Mouse (Mus musculus) cerebellum, postnatal 10 days (tissue): ENCODE results near the gene Hist1h2bk.

Experiments used
- DNase-seq, 2 experiments: peaks; one replicate each; pipeline ENCODE4 v3.0.0; 2021; ENCODE audit warnings: mixed read lengths in 2 of 2

Hist1h2bk gene

GRCm38 (mm10) chr13:22035267-22036148 is at the start of gene Hist1h2bk, which contains the start of gene Hist1h2ah:
Gene Hist1h2bk (plus strand): TSS chr13:22035870.
Gene Hist1h2ah (minus strand): TSS chr13:22035568.
- DNase-seq: peak; percentile 85 to 89

- DNase-seq: no peak
Measured at GRCm38 (mm10) chr13:21992550-21992949, 43.1 kb upstream of the Hist1h2bk start.

GRCm38 (mm10) chr13:21993957-21994738 is 41.5 kb upstream of the Hist1h2bk start:
- peak; percentile 53 to 56 for DNase-seq

- DNase-seq: no peak
Measured at GRCm38 (mm10) chr13:21994896-21995295, 40.8 kb upstream of the Hist1h2bk start.

- DNase-seq: peak; percentile 27 to 44
Measured at GRCm38 (mm10) chr13:21995331-21995914, 40.2 kb upstream of the Hist1h2bk start.

DNA sequence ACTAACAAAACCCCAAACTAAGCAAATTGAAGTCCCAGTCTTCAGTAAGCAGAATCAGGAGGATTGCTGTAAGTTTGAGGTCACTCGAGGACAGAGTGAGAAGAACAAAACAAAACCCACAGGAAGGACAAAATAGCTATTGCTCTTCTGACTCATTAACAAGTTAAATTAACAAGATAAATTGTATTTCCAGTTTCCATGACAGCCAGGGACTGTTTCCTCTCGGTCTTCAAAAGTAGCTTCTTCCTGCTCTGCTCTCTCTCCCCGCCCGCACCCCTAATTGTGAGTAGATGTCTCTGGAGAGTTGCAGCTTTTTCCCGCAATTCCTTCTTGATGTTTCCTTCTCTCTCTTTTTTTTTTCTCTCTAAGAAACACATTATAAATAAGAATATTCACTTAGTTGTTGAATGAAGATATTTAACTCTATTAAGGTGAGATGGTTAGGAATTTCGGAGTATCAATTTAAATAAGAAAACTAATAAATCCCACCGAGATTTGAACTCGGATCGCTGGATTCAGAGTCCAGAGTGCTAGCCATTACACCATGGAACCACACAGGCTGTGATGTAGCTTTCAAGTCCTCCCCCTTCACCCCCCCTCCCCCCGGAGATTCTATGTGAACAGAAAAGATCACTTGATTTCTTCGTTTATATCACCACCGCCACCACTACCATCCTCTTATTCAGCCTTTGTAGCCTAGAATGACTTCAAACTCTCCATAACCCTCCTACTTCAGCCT is 39.4 kb upstream of the Hist1h2bk start:
- peak in 1 of 2 experiments; percentile 38 for DNase-seq

- peak in 1 of 2 experiments; percentile 37 for DNase-seq
Measured at GRCm38 (mm10) chr13:21996840-21997185, 38.9 kb upstream of the Hist1h2bk start.

- peak in 1 of 2 experiments; percentile 43 for DNase-seq
Measured at GRCm38 (mm10) chr13:21997201-21997820, 38.4 kb upstream of the Hist1h2bk start.

DNA sequence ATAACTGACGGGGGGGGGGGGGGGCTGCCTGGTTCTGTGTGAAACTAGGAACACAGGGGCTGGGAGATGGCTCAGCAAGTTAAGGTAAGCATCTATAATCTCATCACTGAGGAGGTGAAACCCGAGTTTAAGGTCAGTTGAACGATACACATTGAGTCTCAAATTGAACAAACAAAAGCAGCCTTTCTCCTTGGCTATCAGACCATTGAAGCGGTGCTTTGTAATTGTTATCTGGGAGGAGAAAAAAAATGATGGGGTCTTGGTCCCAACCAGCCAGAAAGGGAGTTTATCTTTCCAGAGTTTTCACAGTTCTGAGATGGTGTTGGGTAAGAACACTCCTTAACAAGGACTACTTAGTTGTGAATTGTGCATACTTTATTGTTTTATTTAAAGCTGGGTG is 37.8 kb upstream of the Hist1h2bk start:
- no peak for DNase-seq

- no peak for DNase-seq
Measured at GRCm38 (mm10) chr13:21998412-21998811, 37.3 kb upstream of the Hist1h2bk start.

DNA sequence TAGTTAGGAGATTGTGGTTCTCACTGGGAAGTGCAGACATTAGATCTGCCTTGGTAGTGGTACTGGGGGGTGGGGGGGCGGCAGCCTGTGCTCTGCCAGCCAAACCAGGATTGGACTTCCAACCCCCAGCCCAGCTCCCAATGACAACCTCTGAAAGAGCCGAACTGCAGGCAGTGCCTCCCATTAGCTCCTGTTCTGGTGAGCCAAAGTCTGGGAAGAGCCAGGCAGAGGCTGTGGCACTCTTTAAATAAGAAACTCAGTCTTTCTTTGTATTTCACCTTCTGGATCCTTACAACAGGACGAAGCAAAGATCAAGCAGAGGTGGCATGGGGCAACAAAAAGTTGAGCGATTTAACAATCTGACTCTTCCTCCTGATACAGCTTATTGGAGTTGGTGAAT is 36.5 kb upstream of the Hist1h2bk start:
- no peak for DNase-seq

DNA sequence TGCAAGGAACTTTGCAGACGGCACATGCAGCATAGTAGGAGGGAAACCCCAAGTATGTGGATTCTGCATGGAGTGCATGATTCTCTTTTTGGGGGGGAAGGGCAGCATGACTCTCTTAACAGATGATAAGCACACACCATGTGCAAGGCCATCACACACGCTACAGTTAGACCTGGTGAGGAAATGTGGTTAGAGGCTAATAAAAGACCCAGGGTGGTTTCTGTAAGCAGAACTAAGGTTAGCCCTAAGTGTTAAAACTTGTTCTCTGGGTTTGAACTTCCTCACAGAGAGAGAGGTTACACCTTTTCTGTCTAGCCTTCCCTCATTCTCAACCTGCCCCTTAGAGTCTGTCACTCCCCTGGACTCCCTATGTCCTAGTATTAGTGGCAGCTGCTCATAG is 34.3 kb upstream of the Hist1h2bk start:
- no peak for DNase-seq

DNA sequence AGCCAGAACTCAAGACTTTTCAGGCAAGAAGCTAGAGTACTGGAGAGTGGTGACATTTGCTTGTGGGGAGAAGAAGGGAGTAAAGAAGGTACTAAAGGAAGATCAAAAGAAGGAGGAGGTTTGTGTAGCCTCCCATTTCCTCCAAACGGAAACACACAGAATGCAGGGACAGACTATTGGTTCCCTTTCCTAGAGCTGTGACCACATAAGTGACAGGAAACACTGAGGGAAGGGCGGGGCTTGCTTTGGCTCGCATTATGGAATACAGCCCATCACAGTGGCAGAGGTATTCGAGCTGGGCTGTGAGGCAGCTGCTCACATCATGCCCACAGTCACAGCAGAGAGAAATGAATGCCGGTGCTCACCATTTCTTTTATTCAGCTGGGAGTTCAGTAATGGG is 33.8 kb upstream of the Hist1h2bk start:
- no peak for DNase-seq

GRCm38 (mm10) chr13:22005605-22006333 is 29.9 kb upstream of the Hist1h2bk start:
- peak; percentile 36 to 54 for DNase-seq

GRCm38 (mm10) chr13:22006334-22007120 is 29.1 kb upstream of the Hist1h2bk start:
- DNase-seq: peak; percentile 44 to 46

DNA sequence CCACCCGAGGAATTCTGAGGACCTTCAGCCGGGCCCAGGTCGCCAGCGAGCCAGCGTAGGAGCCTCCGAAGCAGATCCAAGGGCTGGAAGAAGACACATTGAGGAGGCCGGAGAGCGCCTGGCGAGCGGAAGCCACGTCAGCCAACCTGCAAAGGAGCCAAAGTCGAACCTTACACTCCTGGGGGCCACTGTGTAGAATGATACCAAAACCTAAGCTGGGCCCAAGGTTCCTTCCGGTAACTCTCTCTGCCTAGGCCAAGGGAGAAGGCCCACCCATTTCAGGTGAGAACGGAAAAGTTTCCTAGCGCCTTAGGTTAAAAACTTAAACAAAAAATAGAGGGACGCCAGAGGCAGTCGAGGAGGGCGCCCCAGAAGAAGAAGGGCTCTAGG is 28.6 kb upstream of the Hist1h2bk start:
- DNase-seq: no peak

GRCm38 (mm10) chr13:22007872-22008271 is 27.8 kb upstream of the Hist1h2bk start:
- no peak for DNase-seq

DNA sequence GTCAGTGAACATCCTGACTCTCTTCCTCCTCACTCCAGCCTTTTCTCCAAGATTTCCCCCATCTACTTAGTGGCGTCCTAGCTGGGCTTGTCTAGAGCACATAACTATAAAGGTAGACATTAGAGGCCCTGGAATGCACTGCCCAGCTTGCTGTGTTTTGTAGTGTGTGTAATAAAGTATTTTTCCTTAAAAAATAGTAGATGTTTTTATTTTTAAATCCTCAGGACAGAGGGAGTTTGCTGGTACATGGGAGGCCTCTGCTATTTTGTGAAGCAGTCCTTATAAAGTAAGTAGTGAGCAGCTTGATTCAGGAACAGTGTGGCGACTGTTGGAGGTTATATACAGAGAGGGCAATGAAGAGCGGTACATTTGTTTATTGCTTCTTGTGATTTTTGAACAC is 27.0 kb upstream of the Hist1h2bk start:
- no peak for DNase-seq

GRCm38 (mm10) chr13:22009642-22010041 is 26.0 kb upstream of the Hist1h2bk start, which contains the start of gene Prss16:
Gene Prss16 (minus strand): TSS chr13:22009742.
- DNase-seq: no peak

DNA sequence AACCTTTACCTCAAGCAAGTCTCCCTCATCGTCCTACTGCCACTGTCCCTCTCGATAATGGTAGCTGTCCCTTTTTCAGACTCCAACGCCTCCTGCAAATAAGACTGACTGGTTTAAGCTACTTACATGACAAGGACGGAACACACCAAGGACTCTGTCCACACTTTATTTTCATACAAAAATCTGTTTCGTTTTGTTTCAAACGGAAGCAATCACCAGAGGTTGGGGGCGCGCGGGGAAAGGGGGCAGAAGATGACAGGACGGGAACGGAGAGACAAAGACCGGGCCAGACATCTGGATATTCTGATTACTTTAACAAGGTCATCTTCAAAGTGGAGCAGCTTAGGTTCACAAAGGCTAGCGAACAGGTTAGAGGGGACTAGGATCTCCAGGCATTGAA is 22.0 kb upstream of the Hist1h2bk start:
- DNase-seq: peak in 1 of 2 experiments; percentile 47
